Mouse (Mus musculus) megakaryocyte, embryonic 14.5 days (primary cell): Measurements from ENCODE around the gene Hdac5. TPM values are rescaled to one million over a fixed set of nuclear protein-coding genes. Genes with fewer than 3 reads are reported as not detected.

Source experiments
- H3K27me3 ChIP-seq: replicated peaks from 2 replicates; pipeline ENCODE3; 2012; ENCODE audit warnings: inconsistent platforms
- H3K36me3 ChIP-seq: replicated peaks from 2 replicates; pipeline ENCODE3; 2012; ENCODE audit warnings: low read length, inconsistent platforms, mixed read lengths
- H3K4me1 ChIP-seq: 2 replicates; pipeline ENCODE4 v1.6.1; 2012; ENCODE audit warnings: inconsistent platforms
- H3K4me3 ChIP-seq: replicated peaks from 2 replicates; pipeline ENCODE3; 2012; ENCODE audit warnings: moderate library complexity, mild to moderate bottlenecking, inconsistent platforms
- H3K9me3 ChIP-seq: 2 replicates; pipeline ENCODE4 v1.6.1; 2012; ENCODE audit warnings: inconsistent platforms
- FLI1 ChIP-seq: IDR thresholded peaks from 2 replicates; pipeline ENCODE4 v1.6.1; 2012; ENCODE audit warnings: low read length, inconsistent platforms, mixed read lengths
- GATA1 ChIP-seq: IDR thresholded peaks from 3 replicates; pipeline ENCODE4 v1.6.1; 2012; ENCODE audit warnings: mixed read lengths, low read length, inconsistent platforms, borderline replicate concordance
- polyA plus RNA-seq: library from polyadenylated mRNA; stranded (reverse); fragments of >175 nt; gene quantifications from 2 replicates; pipeline ENCODE4 v1.2.3, GENCODE M21; 2012; ENCODE audit warnings: low replicate concordance; ENCODE audit not compliant: insufficient read depth

Hdac5 gene
- polyA plus RNA-seq, 1 experiment = 384 TPM

DNA sequence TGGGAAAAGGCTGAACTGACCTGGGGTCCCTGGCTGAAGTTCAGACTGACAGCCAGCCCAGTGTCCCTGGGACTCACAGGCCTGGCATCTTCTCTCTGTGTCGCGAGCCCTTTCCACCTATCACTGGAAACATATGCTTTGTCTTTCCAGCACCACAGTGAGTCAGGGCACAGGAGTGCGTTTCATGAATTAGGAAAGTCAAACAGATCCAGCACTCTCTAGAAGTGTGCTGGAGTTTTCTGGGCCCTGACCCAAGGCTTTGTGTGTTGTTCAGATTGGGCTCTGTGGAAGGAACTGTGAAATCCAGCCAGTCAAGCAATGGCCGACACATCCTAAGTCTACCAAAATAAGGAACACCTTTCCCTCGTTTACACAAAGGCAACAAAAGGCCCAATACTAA lies 4.7 kb downstream of the Hdac5 start:
- TF ChIP-seq GATA1 (no peak), FLI1 (no peak)
- H3K36me3 ChIP-seq = peaks cover 85% of the 10 kb centered on the region
- H3K27me3 ChIP-seq = no peaks in the 10 kb centered on the region
- H3K9me3 ChIP-seq = no peaks in the 10 kb centered on the region
- H3K4me1 ChIP-seq = peaks cover 91% of the 10 kb centered on the region
- H3K4me3 ChIP-seq = peak overlapping the region; percentile 81

- H3K27me3 ChIP-seq = no peaks in the 10 kb centered on the region
- TF ChIP-seq FLI1 = no peak
- no peak for TF ChIP-seq GATA1
- H3K4me1 ChIP-seq = peaks cover 96% of the 10 kb centered on the region
- peaks cover 91% of the 10 kb centered on the region for H3K36me3 ChIP-seq
- no peaks in the 10 kb centered on the region for H3K9me3 ChIP-seq
- peak overlapping the region; percentile 81 for H3K4me3 ChIP-seq
Observed at GRCm38 (mm10) chr11:102224686-102225085, 5.3 kb downstream of the Hdac5 start.

DNA sequence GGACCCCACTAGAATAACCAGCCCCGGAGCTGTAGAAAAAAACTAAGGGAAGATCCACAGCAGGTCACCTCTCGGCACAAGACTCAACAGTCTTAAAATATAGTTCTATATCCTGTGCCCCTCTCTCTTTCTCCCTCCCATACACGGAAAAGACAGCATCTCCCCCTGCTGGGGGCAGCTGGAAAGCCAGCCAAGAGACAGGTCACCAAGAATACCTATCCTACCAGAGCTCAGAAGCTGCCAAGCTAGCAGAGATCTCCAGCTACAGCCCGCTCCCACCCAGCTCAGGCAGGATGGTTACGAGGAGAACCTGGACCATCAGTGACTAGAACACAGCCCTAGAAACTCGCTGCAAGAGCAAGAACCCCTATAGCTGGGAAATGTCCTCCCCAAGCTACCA lies 6.8 kb downstream of the Hdac5 start:
- Histone ChIP-seq H3K9me3 (no peaks in the 10 kb centered on the region), H3K4me1 (peaks cover 100% of the 10 kb centered on the region), H3K4me3 (peak overlapping the region; percentile 42), H3K27me3 (no peaks in the 10 kb centered on the region), H3K36me3 (peaks cover 97% of the 10 kb centered on the region)
- TF ChIP-seq FLI1 (no peak), GATA1 (no peak)

GRCm38 (mm10) chr11:102221954-102222351 lies 8.0 kb downstream of the Hdac5 start:
- TF ChIP-seq FLI1 = no peak
- no peak for TF ChIP-seq GATA1
- Histone ChIP-seq H3K27me3 (no peaks in the 10 kb centered on the region), H3K9me3 (no peaks in the 10 kb centered on the region), H3K4me3 (peak overlapping the region; percentile 83), H3K4me1 (peaks cover 100% of the 10 kb centered on the region), H3K36me3 (peaks cover 97% of the 10 kb centered on the region)

DNA sequence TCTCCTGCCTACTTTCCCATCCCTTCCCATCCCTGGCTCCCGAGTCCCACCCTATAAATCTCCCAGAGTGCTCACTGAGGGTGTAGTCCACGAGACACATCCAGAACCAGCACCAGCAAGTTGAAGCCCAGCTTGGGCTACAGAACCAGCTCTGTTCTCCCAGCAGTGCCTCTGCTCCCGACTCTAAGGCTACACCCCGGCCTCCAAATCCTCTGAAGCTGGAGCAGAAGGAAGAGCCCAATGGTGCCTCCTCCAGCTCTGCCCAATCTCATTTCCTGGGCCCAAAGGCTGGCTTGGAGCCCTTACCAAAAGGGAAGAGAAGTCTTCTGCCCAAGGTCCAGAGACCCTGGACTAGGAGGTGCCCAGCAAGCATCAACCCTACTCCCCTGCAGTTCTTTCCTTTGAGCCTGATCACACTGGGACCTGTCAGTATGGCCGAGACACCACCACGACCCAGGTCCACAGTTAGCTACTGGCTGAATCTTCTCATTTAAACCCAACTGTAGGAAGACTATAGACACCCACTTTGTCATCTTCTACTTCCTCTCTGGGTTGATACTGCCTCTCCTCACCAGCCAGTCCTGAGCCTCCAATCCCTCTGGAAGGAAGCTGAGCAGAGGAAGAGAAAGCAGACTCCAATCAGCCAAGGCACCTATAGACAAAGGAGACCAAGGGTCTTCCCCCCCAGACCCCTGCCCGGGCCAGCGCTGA lies 8.6 kb downstream of the Hdac5 start:
- Histone ChIP-seq H3K27me3 (no peaks in the 10 kb centered on the region), H3K4me1 (peaks cover 100% of the 10 kb centered on the region), H3K9me3 (no peaks in the 10 kb centered on the region), H3K36me3 (peaks cover 95% of the 10 kb centered on the region), H3K4me3 (peak overlapping the region; percentile 83)
- TF ChIP-seq GATA1 (no peak), FLI1 (no peak)

- H3K36me3 ChIP-seq = peaks cover 95% of the 10 kb centered on the region
- H3K9me3 ChIP-seq = no peaks in the 10 kb centered on the region
- no peak for TF ChIP-seq FLI1
- no peaks in the 10 kb centered on the region for H3K27me3 ChIP-seq
- H3K4me3 ChIP-seq = peak overlapping the region; percentile 99
- peaks cover 100% of the 10 kb centered on the region for H3K4me1 ChIP-seq
Observed at GRCm38 (mm10) chr11:102220451-102220850, 9.5 kb downstream of the Hdac5 start.

- Histone ChIP-seq H3K9me3 (no peaks in the 10 kb centered on the region), H3K4me1 (peaks cover 100% of the 10 kb centered on the region), H3K4me3 (peak overlapping the region; percentile 99), H3K36me3 (peaks cover 95% of the 10 kb centered on the region), H3K27me3 (no peaks in the 10 kb centered on the region)
- TF ChIP-seq GATA1 (no peak), FLI1 (no peak)
Observed at GRCm38 (mm10) chr11:102219994-102220346, 10.0 kb downstream of the Hdac5 start.

GRCm38 (mm10) chr11:102219247-102219993 lies 10.5 kb downstream of the Hdac5 start:
- no peaks in the 10 kb centered on the region for H3K27me3 ChIP-seq
- peak overlapping the region; percentile 99 for H3K4me3 ChIP-seq
- H3K9me3 ChIP-seq = no peaks in the 10 kb centered on the region
- no peak for TF ChIP-seq GATA1
- H3K4me1 ChIP-seq = peaks cover 100% of the 10 kb centered on the region
- peaks cover 95% of the 10 kb centered on the region for H3K36me3 ChIP-seq

- Histone ChIP-seq H3K4me1 (peaks cover 100% of the 10 kb centered on the region), H3K9me3 (no peaks in the 10 kb centered on the region), H3K36me3 (peaks cover 95% of the 10 kb centered on the region), H3K4me3 (peak overlapping the region; percentile 99), H3K27me3 (no peaks in the 10 kb centered on the region)
- TF ChIP-seq FLI1 (no peak), GATA1 (no peak)
Observed at GRCm38 (mm10) chr11:102218783-102219182, 11.2 kb downstream of the Hdac5 start.

DNA sequence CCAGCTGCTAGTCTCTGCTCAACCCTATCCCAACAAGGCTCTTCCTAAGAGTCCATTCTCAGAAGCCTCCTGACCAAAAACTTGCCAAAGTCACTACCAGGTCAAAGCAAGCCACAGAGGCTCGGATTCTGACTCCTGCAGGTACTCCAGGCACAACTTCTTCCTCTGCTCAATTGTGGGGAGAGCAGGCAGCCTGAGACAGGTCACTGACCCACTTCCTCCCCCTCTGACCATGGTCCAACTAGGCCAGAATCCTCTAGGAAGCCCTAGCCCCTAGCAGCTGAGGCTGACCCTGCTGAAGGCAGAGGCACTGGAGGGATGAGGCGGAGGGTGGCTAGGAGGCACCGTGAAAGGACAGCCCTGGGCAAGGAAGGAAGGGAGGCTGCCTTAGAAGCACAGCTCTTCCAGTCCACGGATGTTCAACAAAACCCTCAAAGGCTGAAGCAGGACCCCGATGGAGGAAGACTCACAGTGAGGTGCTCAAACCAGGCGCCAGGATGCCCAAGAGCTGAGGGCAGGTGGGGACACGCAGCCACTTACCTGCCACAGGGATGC lies 12.0 kb downstream of the Hdac5 start:
- Histone ChIP-seq H3K4me3 (peak overlapping the region; percentile 99), H3K27me3 (no peaks in the 10 kb centered on the region), H3K9me3 (no peaks in the 10 kb centered on the region), H3K4me1 (peaks cover 99% of the 10 kb centered on the region), H3K36me3 (peaks cover 94% of the 10 kb centered on the region)
- TF ChIP-seq GATA1 (no peak), FLI1 (no peak)
